Mouse (Mus musculus) olfactory bulb, adult 2 months (tissue): ENCODE results near the gene Klhl13. TPM values are rescaled to one million over a fixed set of nuclear protein-coding genes. Genes with fewer than 3 reads are reported as not detected.
A peak's percentile ranks its signal among the peaks of the same experiment; 100 is the strongest.

Experiments used
- H3K27ac ChIP-seq: fragments of 200-500 bp; 2 replicates; pipeline ENCODE4 v1.5.1; 2012; ENCODE audit warnings: low read depth, low read length; ENCODE audit not compliant: insufficient read depth
- H3K4me1 ChIP-seq: fragments of 200-500 bp; 2 replicates; pipeline ENCODE4 v1.6.1; 2012; ENCODE audit warnings: low read length; ENCODE audit not compliant: control insufficient read depth, insufficient read depth
- H3K4me3 ChIP-seq: fragments of 200-500 bp; 2 replicates; pipeline ENCODE4 v1.5.1; 2012; ENCODE audit warnings: mild to moderate bottlenecking, low read depth, low read length, moderate library complexity; ENCODE audit not compliant: insufficient read depth
- CTCF ChIP-seq: fragments of 200-500 bp; IDR thresholded peaks from 2 replicates; pipeline ENCODE4 v1.5.1; 2012; ENCODE audit warnings: low read depth, mild to moderate bottlenecking, low read length, moderate library complexity; ENCODE audit not compliant: insufficient read depth
- POLR2A ChIP-seq: fragments of 200-500 bp; IDR thresholded peaks from 2 replicates; pipeline ENCODE4 v1.6.1; 2012; ENCODE audit warnings: mild to moderate bottlenecking, low read depth, low read length, moderate library complexity; ENCODE audit not compliant: insufficient read depth
- WGBS: fragments of 180-500 bp; shearing (Covaris S2); methylation state at CpG from one replicate; pipeline ENCODE4 v1.1.7; 2018; 5-methylcytosine and 5-hydroxymethylcytosine counted together
- polyA plus RNA-seq: library from polyadenylated mRNA; stranded (reverse); fragments of >200 nt; gene quantifications from 2 replicates; pipeline ENCODE4 v1.2.4, GENCODE M21; 2012; ENCODE audit warnings: low replicate concordance; ENCODE audit not compliant: missing spikeins, insufficient read depth, insufficient read length

Klhl13 gene
- polyA plus RNA-seq, 1 experiment: not detected

GRCm38 (mm10) chrX:23285442-23285817 is 79.5 kb downstream of the Klhl13 start:
- no peak for TF ChIP-seq POLR2A
- no peak for TF ChIP-seq CTCF
- no peak overlapping the region; the same call in 1 of the 2 replicates for H3K27ac ChIP-seq
- 20% methylated on average over 10 of the region's 10 CpGs for WGBS
- no peaks in the 10 kb centered on the region for H3K4me1 ChIP-seq
- H3K4me3 ChIP-seq: peak overlapping the region; percentile 10; the same call in 1 of the 2 replicates

- Histone ChIP-seq H3K4me1 (no peaks in the 10 kb centered on the region), H3K4me3 (no peak overlapping the region), H3K27ac (no peak overlapping the region; the same call in 1 of the 2 replicates)
- WGBS: 30% methylated on average over 11 of the region's 11 CpGs
- TF ChIP-seq CTCF (no peak), POLR2A (no peak)
These were observed 80.1 kb downstream of the Klhl13 start for GRCm38 (mm10) chrX:23284530-23285441.

DNA sequence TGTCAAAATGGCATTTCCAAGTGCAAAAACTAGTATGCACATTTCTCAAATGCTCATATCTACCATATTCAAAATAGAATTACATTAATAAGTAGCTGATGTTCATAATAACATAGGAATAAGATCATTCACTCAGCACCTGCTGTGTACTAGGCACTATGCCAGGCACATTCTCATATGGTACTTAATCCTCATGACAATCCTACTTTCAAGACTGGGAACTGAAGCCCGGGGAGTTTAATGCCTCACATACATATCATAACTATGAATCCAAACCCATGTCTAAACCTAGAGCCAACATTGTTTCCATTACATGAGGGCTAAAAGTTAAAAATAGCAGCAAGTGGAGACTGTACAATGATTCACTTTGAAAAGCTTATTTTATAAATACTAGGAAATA is 97.3 kb downstream of the Klhl13 start:
- Histone ChIP-seq H3K27ac (no peak overlapping the region), H3K4me1 (no peaks in the 10 kb centered on the region), H3K4me3 (no peak overlapping the region)
- no peak for TF ChIP-seq POLR2A
- TF ChIP-seq CTCF: no peak
- 41% methylated on average over 1 of the region's 1 CpGs for WGBS

DNA sequence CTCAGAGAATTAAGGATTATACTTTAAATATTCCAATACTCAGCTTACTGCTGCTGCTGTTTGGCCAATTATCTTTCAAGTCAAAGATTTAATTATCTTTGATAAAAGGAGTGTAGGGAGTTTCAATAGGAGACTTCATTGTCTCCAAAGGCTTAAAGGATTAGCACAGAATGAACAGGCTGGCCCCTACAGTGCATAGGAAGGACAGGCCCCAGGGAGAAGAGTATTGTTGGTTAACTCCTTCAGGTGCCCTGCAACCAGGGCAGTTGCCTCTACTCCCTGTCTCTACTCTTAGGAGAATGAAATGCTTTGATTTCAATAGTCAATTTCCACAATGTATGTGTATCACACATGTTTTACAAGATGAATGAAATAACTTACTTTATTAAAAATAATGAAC is 116.1 kb downstream of the Klhl13 start:
- TF ChIP-seq POLR2A (no peak), CTCF (no peak)
- no peak overlapping the region for H3K4me3 ChIP-seq
- H3K4me1 ChIP-seq: no peaks in the 10 kb centered on the region
- no peak overlapping the region for H3K27ac ChIP-seq
